Mouse (Mus musculus): ENCODE measurements at regions not wholly inside any gene's neighbourhood (a gene's known extent, or its start where the extent isn't known, plus 50 kb on each side); places are given as distances from the start of the nearest gene placed in this dataset.

- TF ChIP-seq POLR2A (IDR thresholded peaks at IDR 0.05; ENCODE audit: borderline replicate concordance, extremely low read depth, insufficient read depth, insufficient read length, poor library complexity, severe bottlenecking) (no peak), CTCF (IDR thresholded peaks at IDR 0.05; ENCODE audit: borderline replicate concordance, extremely low read depth, insufficient read depth, insufficient read length) (no peak)
These were observed 169.2 kb upstream of the Camk1g start for GRCm38 (mm10) chr1:193539261-193539660.
